Mouse (Mus musculus) testis, adult 10 weeks (tissue): ENCODE data around the gene Nxf2. TPM values are rescaled to one million over a fixed set of nuclear protein-coding genes. Genes with fewer than 3 reads are reported as not detected.

ENCODE experiments used
- polyA plus RNA-seq: library from polyadenylated mRNA; stranded (reverse); fragments of 350-450 nt; fragmentation: Illumina TruSeq; extraction: RNeasy Lipid Tissue Mini Kit (QIAGEN cat#74804); gene quantifications from one replicate; pipeline ENCODE4 v1.2.3, GENCODE M21; 2014; ENCODE audit warnings: low read depth, low replicate concordance

Gene Nxf2
- polyA plus RNA-seq = 45.0 TPM

GRCm38 (mm10) chrX:134964546-134964945 lies at the start of gene Nxf2:
TSS of gene Nxf2 (minus strand) at chrX:134964754.

DNA sequence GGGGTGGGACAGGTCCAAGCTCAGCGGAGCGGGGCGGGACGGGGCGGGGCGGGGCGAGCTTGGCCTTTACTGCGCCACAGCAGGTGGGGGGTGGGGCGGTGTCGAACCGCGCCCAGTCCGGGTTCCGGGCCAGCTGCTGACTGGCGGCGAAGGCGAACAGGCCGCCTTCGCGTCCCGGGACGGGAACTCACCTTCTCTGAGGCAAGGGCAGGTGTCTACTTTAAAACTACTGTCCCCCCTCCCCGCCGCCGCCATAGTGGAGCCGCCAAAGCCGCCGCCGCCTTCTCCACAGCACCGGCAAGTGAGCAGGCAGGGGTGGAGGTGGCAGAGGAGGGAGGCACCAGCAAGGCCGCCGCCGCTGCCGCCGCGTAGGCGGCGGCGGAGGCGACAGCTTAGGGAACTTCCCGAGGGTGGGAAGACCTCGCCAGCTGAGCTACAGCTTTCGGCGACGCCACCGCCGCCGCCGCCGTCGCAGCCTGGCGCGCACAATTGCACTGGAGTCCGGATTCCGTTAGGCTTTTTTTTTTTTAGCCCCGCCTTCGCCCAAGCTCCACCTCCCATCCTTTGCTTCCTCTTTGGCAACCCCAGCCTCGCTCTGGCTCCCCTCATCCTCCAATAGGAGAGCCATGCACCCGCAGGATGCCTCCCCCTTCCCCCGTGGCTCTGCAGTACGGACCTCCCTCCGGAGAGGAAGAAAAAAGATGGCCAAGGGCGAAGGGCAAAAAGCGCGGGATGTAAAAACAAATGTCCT lies 44.3 kb upstream of the Nxf2 start, which contains the start of gene Zmat1:
TSS of gene Zmat1 (minus strand) at position 490 of the 751 bp plus-strand sequence.

Other genes with a start within 250 kb of the Nxf2 start
- 4.4 TPM for gene Armcx1, start 246.8 kb downstream of the Nxf2 start, polyA plus RNA-seq
- 5.6 TPM for gene Armcx6, start 213.3 kb downstream of the Nxf2 start, polyA plus RNA-seq
- gene Armcx3, start 208.2 kb downstream of the Nxf2 start, polyA plus RNA-seq = 6.4 TPM
- gene Armcx2, start 155.5 kb downstream of the Nxf2 start, polyA plus RNA-seq = 6.4 TPM
- gene Zmat1, start 44.5 kb upstream of the Nxf2 start, polyA plus RNA-seq = 24.1 TPM
- 22.7 TPM for gene Gm15023, start 212.9 kb upstream of the Nxf2 start, polyA plus RNA-seq
- not detected for gene Tceal6, start 245.9 kb upstream of the Nxf2 start, polyA plus RNA-seq